Mouse (Mus musculus) heart, embryonic 12.5 days (tissue): ENCODE measurements around the gene 4921524J17Rik. TPM values are rescaled to one million over a fixed set of nuclear protein-coding genes. Genes with fewer than 3 reads are reported as not detected.

ENCODE experiments used
- ATAC-seq: fragments of 200-750 bp; cut with Nextera tagmentation; 2 replicates; pipeline ENCODE4 v1.8.0; 2017; ENCODE audit warnings: moderate TSS enrichment, moderate library complexity; ENCODE audit not compliant: insufficient number of reproducible peaks, low FRiP score
- H3K27ac ChIP-seq: fragments of 300-500 bp; sonication (generic); 2 replicates; pipeline ENCODE4 v1.5.1; 2016; ENCODE audit warnings: mild to moderate bottlenecking, moderate library complexity; ENCODE audit not compliant: poor library complexity, severe bottlenecking
- H3K27me3 ChIP-seq: fragments of 300-500 bp; sonication (generic); replicated peaks from 2 replicates; pipeline ENCODE4 v1.6.1; 2016; ENCODE audit warnings: mild to moderate bottlenecking, moderate library complexity
- H3K36me3 ChIP-seq: fragments of 300-500 bp; sonication (generic); 2 replicates; pipeline ENCODE4 v1.6.1; 2016; ENCODE audit warnings: mild to moderate bottlenecking, moderate library complexity
- H3K4me1 ChIP-seq: fragments of 300-500 bp; sonication (generic); replicated peaks from 2 replicates; pipeline ENCODE4 v1.6.1; 2016; ENCODE audit warnings: mild to moderate bottlenecking
- H3K4me2 ChIP-seq: fragments of 300-500 bp; sonication (generic); 2 replicates; pipeline ENCODE4 v1.6.1; 2016; ENCODE audit warnings: mild to moderate bottlenecking, moderate library complexity
- H3K4me3 ChIP-seq: fragments of 300-500 bp; sonication (generic); 2 replicates; pipeline ENCODE4 v1.5.1; 2016; ENCODE audit warnings: mild to moderate bottlenecking
- H3K9ac ChIP-seq: fragments of 300-500 bp; sonication (generic); 2 replicates; pipeline ENCODE4 v1.6.1; 2016; ENCODE audit warnings: mild to moderate bottlenecking, moderate library complexity
- H3K9me3 ChIP-seq: fragments of 300-500 bp; sonication (generic); replicated peaks from 2 replicates; pipeline ENCODE4 v1.6.1; 2016; ENCODE audit warnings: mild to moderate bottlenecking, moderate library complexity
- WGBS: fragments of 180-500 bp; shearing (Covaris S2); methylation state at CpG from one replicate; pipeline ENCODE4 v1.1.7; 2016; 5-methylcytosine and 5-hydroxymethylcytosine counted together
- polyA plus RNA-seq: library from polyadenylated mRNA; unstranded; fragments of >200 nt; fragmentation: Nextera tagmentation; extraction: Ambion mirVana; gene quantifications from 2 replicates; pipeline ENCODE4 v1.2.1, GENCODE M21; 2016

The 4921524J17Rik gene
- polyA plus RNA-seq, 1 experiment from 2014 or later: 69.5 TPM

GRCm38 (mm10) chr8:85441564-85441963 is 8.9 kb upstream of the 4921524J17Rik start:
- no peak overlapping the region for H3K27ac ChIP-seq
- H3K4me3 ChIP-seq: no peak overlapping the region
- H3K9ac ChIP-seq: no peak overlapping the region
- WGBS: 54% methylated on average over 5 of the region's 5 CpGs
- H3K4me2 ChIP-seq: no peak overlapping the region
- ATAC-seq: no peak
- H3K9me3 ChIP-seq: peaks cover 7% of the 10 kb centered on the region
- no peaks in the 10 kb centered on the region for H3K4me1 ChIP-seq
- H3K27me3 ChIP-seq: no peaks in the 10 kb centered on the region
- no peaks in the 10 kb centered on the region for H3K36me3 ChIP-seq

GRCm38 (mm10) chr8:85435736-85436135 is 3.1 kb upstream of the 4921524J17Rik start:
- ATAC-seq: no peak
- 38% methylated on average over 5 of the region's 5 CpGs for WGBS
- no peak overlapping the region for H3K4me3 ChIP-seq
- no peaks in the 10 kb centered on the region for H3K36me3 ChIP-seq
- H3K9me3 ChIP-seq: peaks cover 7% of the 10 kb centered on the region
- H3K27me3 ChIP-seq: no peaks in the 10 kb centered on the region
- no peak overlapping the region for H3K27ac ChIP-seq
- H3K4me2 ChIP-seq: no peak overlapping the region
- no peak overlapping the region for H3K9ac ChIP-seq
- H3K4me1 ChIP-seq: peaks cover 8% of the 10 kb centered on the region; the same call in 1 of the 2 replicates

- no peak for ATAC-seq
- Histone ChIP-seq H3K9me3 (0 out of 2 replicates have a peak, but pooled peaks cover 3% of the 10 kb centered on the region), H3K4me2 (no peak overlapping the region), H3K36me3 (no peaks in the 10 kb centered on the region), H3K4me3 (no peak overlapping the region), H3K4me1 (peaks cover 10% of the 10 kb centered on the region; the same call in 1 of the 2 replicates), H3K27me3 (no peaks in the 10 kb centered on the region), H3K27ac (no peak overlapping the region), H3K9ac (no peak overlapping the region)
- 71% methylated on average over 12 of the region's 12 CpGs for WGBS
These were observed 2.2 kb upstream of the 4921524J17Rik start for GRCm38 (mm10) chr8:85434817-85435216.

GRCm38 (mm10) chr8:85433017-85433393 is 372 bp upstream of the 4921524J17Rik start:
- Histone ChIP-seq H3K9me3 (0 out of 2 replicates have a peak, but pooled peaks cover 3% of the 10 kb centered on the region), H3K27ac (peak overlapping the region; percentile 100)
- ATAC-seq: 0 out of 2 replicates have a peak, but pooled peaks have one; percentile 10

GRCm38 (mm10) chr8:85431281-85432167 is 1.1 kb downstream of the 4921524J17Rik start:
- H3K9me3 ChIP-seq: no peaks in the 10 kb centered on the region
- H3K9ac ChIP-seq: peak overlapping the region; percentile 98
- H3K27ac ChIP-seq: peak overlapping the region; percentile 86
- no peak for ATAC-seq
- no peaks in the 10 kb centered on the region for H3K27me3 ChIP-seq
- H3K4me2 ChIP-seq: peak overlapping the region; percentile 91
- peak overlapping the region; percentile 94 for H3K4me3 ChIP-seq
- no peaks in the 10 kb centered on the region for H3K36me3 ChIP-seq
- H3K4me1 ChIP-seq: peaks cover 29% of the 10 kb centered on the region
- WGBS: 6% methylated on average over 10 of the region's 10 CpGs

More at GRCm38 (mm10) chr8:85433017-85433393, 372 bp upstream of the 4921524J17Rik start:
- peak overlapping the region; percentile 94 for H3K4me3 ChIP-seq
- peaks cover 16% of the 10 kb centered on the region for H3K4me1 ChIP-seq
- H3K9ac ChIP-seq: peak overlapping the region; percentile 98
- no peaks in the 10 kb centered on the region for H3K27me3 ChIP-seq
- 4% methylated on average over 6 of the region's 6 CpGs for WGBS
- H3K36me3 ChIP-seq: no peaks in the 10 kb centered on the region
- H3K4me2 ChIP-seq: peak overlapping the region; percentile 91

GRCm38 (mm10) chr8:85430801-85431200 is 1.8 kb downstream of the 4921524J17Rik start:
- peak overlapping the region; percentile 94 for H3K4me3 ChIP-seq
- H3K36me3 ChIP-seq: no peaks in the 10 kb centered on the region
- H3K27ac ChIP-seq: peak overlapping the region; percentile 86
- H3K4me1 ChIP-seq: peaks cover 36% of the 10 kb centered on the region
- peak overlapping the region; percentile 91 for H3K4me2 ChIP-seq
- no peaks in the 10 kb centered on the region for H3K9me3 ChIP-seq
- WGBS: 4% methylated on average over 3 of the region's 3 CpGs
- ATAC-seq: no peak
- H3K27me3 ChIP-seq: no peaks in the 10 kb centered on the region
- peak overlapping the region; percentile 76 for H3K9ac ChIP-seq

GRCm38 (mm10) chr8:85429219-85429618 is 3.4 kb downstream of the 4921524J17Rik start:
- peaks cover 43% of the 10 kb centered on the region for H3K4me1 ChIP-seq
- peak overlapping the region; percentile 22; the same call in 1 of the 2 replicates for H3K4me3 ChIP-seq
- H3K27ac ChIP-seq: peak overlapping the region; percentile 88

GRCm38 (mm10) chr8:85427026-85427425 is 5.6 kb downstream of the 4921524J17Rik start:
- H3K27ac ChIP-seq: peak overlapping the region; percentile 47; the same call in 1 of the 2 replicates
- peak overlapping the region; percentile 44 for H3K4me2 ChIP-seq
- no peak overlapping the region for H3K4me3 ChIP-seq
- H3K36me3 ChIP-seq: peaks cover 4% of the 10 kb centered on the region; the same call in 1 of the 2 replicates
- peaks cover 47% of the 10 kb centered on the region for H3K4me1 ChIP-seq
- no peak for ATAC-seq
- 39% methylated on average over 4 of the region's 4 CpGs for WGBS
- H3K9me3 ChIP-seq: no peaks in the 10 kb centered on the region
- H3K9ac ChIP-seq: peak overlapping the region; percentile 56
- H3K27me3 ChIP-seq: no peaks in the 10 kb centered on the region

More at GRCm38 (mm10) chr8:85429219-85429618, 3.4 kb downstream of the 4921524J17Rik start:
- 0 out of 2 replicates have a peak, but pooled peaks cover 3% of the 10 kb centered on the region for H3K36me3 ChIP-seq
- no peaks in the 10 kb centered on the region for H3K27me3 ChIP-seq
- peak overlapping the region; percentile 52 for H3K4me2 ChIP-seq
- no peaks in the 10 kb centered on the region for H3K9me3 ChIP-seq
- no peak for ATAC-seq
- 7% methylated on average over 4 of the region's 4 CpGs for WGBS
- no peak overlapping the region for H3K9ac ChIP-seq

- H3K27ac ChIP-seq: no peak overlapping the region
- no peak overlapping the region for H3K4me2 ChIP-seq
- H3K36me3 ChIP-seq: peaks cover 38% of the 10 kb centered on the region; the same call in 1 of the 2 replicates
- no peak for ATAC-seq
- H3K9ac ChIP-seq: no peak overlapping the region
- H3K27me3 ChIP-seq: no peaks in the 10 kb centered on the region
- WGBS: 98% methylated on average over 1 of the region's 1 CpGs
- peaks cover 40% of the 10 kb centered on the region for H3K4me1 ChIP-seq
- H3K9me3 ChIP-seq: no peaks in the 10 kb centered on the region
- H3K4me3 ChIP-seq: no peak overlapping the region
These were observed 11.3 kb downstream of the 4921524J17Rik start for GRCm38 (mm10) chr8:85421329-85421728.

GRCm38 (mm10) chr8:85408526-85408925 is 24.1 kb downstream of the 4921524J17Rik start:
- 64% methylated on average over 3 of the region's 3 CpGs for WGBS
- Histone ChIP-seq H3K27me3 (no peaks in the 10 kb centered on the region), H3K4me3 (no peak overlapping the region), H3K9ac (no peak overlapping the region), H3K4me2 (no peak overlapping the region), H3K36me3 (peaks cover 14% of the 10 kb centered on the region), H3K4me1 (peaks cover 18% of the 10 kb centered on the region), H3K9me3 (no peaks in the 10 kb centered on the region), H3K27ac (no peak overlapping the region; the same call in 1 of the 2 replicates)
- no peak for ATAC-seq

GRCm38 (mm10) chr8:85408053-85408505 is 24.6 kb downstream of the 4921524J17Rik start:
- Histone ChIP-seq H3K4me2 (no peak overlapping the region), H3K27me3 (no peaks in the 10 kb centered on the region), H3K36me3 (peaks cover 14% of the 10 kb centered on the region), H3K27ac (no peak overlapping the region; the same call in 1 of the 2 replicates), H3K4me3 (no peak overlapping the region), H3K9me3 (no peaks in the 10 kb centered on the region), H3K4me1 (peaks cover 18% of the 10 kb centered on the region), H3K9ac (no peak overlapping the region)
- 53% methylated on average over 7 of the region's 7 CpGs for WGBS
- ATAC-seq: 0 out of 2 replicates have a peak, but pooled peaks have one; percentile 44
